Mouse (Mus musculus): ENCODE measurements around the gene Rnls.
"Not testable (repeated sequence)": the region's sequence is repeated elsewhere in the genome, so short reads cannot be mapped to it uniquely, and the experiment has no call there.

Rnls gene

DNA sequence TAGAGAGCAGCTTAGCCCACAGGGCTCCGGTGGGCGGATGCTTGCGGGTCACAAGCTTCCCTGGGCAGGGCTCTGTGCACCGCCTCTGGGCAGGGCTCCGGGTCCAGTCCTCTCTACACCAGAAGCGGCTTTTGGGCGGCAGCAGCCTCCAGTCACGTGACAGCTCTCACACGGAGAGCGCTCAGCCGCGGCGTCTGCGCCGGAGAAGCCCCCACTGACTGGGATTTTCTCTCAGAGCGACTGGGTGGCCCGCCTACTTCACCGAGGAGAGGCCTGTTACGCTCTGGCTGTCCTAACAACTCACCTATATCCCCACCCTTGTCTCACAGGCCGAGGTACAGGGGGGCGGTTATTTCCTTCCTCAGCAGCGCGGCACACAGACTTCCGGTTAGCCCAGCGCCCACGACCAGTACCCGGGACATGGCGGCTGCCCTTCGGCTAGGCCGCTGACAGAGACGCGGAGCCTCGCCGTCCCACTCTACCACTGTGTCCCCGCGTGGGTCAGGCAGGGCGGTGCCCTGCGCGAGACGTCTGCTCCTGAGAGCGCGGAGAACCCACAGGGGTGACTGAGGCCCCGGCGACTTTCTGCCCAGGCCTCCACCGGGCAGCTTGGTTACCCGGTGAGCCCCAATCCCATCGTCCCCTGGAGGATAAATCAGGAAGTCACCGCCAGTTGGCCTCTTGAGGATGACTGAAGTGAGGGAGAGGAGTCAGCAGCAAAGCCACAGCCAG is at the start of gene Rnls:
Gene Rnls, minus strand, starts transcription at position 645 of the 732 bp plus-strand sequence.
- DNase-seq: peak; percentile 77 to 79

DNA sequence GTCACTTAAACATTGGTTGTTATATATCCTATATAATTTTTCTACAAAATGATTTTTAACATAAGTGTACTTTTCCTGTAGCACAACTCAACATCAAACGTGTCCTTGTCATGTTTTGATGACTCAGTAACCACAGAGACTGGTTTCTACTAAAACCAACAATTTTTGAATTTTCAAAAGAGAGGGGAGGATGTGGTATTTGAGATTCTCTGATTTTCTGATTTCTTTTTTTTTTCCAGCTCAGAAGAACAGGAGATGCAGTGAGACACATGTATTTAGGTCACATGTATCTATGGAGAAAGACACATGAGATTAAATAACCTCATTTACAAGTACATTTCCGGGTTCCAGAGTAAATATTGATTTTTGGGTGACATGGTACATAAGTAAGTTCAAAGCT is 37.4 kb upstream of the Rnls start:
- DNase-seq: no peak

DNA sequence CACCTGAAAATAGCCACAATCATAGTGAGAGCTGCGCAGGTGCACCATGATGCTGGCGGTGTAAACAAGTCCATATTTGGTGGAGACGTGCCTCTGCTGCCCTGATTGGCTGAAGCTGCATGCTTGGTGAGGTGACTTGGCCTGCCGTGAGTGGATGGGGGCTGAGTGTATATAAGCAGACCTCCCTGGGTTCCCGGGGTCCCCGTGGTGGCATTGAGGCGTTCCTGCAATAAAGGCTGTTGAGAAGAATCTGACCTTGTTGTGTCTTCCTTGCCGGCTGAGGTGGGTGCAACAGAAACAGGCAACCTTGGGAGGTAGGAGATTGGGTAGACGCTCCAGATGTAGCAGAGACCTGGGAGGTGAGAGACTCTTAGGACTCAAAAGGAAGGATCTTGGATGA is 27.3 kb upstream of the Rnls start:
- not testable (repeated sequence) for DNase-seq

- DNase-seq: no peak
These were observed 11.3 kb downstream of the Rnls start for GRCm38 (mm10) chr19:33380825-33381224.

DNA sequence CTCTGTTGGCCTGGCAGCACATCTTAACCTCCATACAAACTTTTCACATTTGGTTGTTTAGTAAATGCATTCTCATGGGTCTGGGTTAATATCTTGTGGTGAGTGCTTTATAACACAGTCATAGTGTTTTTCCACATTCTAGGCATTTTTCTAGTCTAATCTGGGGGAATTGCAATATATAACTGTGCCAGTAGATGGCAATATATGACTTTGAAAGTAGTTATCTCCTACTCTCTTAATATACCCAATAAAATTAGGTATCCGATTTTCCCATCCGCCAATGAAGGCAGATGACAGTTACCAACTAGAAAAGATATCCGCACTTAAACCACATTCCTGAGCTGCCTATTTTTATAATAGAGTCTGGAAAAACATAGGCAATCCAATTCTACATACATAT is 11.7 kb downstream of the Rnls start:
- no peak for DNase-seq

DNA sequence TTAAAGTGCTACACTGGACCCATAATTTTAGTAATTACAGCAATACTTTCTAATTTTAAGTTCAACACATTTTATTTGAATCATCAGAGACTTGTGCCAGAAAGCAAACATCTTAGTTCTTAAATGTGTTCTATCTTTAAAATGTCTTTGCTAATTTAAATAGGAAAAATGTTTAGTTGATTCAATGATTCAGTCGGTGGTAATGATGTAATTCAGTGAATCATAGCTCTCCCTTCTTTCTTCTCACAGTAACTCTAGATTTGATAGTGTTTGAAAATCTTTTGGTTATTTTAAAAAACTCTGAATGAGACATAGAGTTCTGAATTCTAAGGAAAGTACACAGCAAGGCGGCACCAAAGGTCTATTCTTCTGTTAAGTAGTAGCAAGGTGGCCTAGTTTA is 23.3 kb downstream of the Rnls start:
- no peak for DNase-seq

DNA sequence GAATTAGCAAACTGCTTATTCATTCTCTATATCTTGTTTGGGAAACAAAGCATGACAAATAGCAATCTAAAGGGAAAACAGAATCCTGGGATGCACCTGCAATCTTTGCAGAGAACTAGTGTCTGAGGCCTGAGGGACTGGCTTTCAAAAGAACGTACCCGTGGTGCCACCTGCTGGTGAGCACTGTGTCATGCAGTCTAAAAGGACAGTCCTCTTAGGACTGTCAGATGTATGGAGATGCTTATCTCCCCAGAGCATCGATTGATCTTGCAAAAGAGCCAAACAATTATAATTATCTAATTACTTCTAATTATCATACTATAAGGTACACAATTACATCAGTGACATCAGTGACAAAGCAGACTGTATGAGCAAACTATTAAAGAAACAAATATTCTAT is 25.4 kb downstream of the Rnls start:
- peak; percentile 85 to 86 for DNase-seq

DNA sequence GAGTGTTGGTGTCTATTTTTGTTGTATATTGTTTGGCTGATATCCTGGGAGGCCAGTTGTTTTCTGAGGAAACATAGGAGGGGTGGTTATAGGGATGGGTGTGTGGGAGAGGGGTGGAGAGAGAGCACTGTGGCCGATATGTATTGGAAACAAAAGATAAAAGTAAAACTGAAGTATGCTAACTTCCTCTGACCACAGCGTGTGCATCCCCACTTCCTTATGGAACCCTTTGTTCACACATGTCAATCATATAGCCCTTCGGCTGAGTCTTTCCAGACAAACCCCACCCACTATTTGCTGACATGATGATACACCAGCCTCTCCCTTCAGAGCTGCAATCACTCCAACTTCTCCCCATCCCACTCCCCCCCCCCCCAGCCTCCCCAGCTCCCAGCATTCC is 35.1 kb downstream of the Rnls start:
- DNase-seq: no peak

- DNase-seq: no peak
These were observed 52.0 kb downstream of the Rnls start for GRCm38 (mm10) chr19:33340119-33340518.

DNA sequence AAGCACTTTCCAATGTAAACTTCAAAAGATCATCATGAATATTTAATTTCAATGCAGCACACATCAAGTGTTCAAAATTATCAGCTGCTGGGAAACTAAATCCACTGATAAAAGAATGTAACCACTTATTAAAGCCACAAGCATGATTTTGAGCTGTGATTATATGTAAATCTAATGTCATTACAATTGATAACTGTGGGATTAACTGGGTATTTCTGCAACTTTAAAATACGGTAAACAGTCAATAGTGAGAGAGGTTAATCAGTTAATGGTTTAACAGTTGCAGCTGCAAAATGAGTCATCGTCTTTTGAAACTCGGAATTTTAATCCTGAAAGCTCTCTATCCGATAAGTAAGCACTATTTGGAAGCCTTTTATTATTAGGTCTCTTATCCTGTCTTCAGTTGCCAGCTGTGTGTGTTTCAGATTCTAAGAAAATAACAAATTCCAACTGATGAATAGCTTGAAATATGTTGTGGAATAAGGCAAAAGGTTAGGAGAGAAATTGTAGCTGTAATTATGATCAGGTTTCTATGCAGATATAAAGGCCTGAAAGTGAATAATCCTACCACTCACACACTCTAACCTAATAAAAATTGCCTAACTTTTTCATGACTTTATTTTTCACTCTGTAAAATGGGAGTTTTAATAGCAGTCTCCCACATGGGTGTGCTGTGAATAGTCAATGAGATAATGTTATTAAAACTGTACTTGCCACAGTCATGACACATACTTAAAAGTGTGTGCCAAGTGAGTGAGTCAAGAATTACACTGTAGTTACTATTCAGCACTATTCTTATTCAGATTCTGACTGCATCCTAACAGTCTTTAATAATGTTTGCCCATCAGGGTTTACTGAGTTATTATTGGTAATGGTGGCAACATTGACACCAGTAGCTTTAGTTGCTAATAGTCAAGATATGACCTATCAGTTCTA is 65.1 kb downstream of the Rnls start:
- no peak for DNase-seq

DNA sequence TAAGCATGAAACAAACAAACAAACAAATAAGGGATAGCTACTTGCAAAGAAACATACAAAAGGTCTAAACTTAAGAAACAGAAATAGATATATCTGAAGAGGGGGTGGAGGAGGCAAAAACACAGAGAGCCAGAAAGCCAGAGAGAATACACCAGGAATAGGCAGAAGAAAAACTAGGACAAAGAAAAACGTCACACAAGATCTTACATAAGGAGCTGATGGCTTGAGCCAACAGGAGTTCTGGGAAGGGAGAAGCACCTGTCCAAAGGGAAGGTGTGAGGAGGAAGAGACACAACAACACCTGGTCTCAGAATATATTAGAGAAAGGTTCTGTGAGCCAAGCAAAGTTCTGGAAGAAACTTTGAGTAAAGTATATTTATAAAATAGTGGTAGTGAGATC is 73.3 kb downstream of the Rnls start:
- no peak for DNase-seq

- no peak for DNase-seq
These were observed 75.0 kb downstream of the Rnls start for GRCm38 (mm10) chr19:33317130-33317529.

GRCm38 (mm10) chr19:33299726-33300292 is 92.3 kb downstream of the Rnls start:
- no peak for DNase-seq

DNA sequence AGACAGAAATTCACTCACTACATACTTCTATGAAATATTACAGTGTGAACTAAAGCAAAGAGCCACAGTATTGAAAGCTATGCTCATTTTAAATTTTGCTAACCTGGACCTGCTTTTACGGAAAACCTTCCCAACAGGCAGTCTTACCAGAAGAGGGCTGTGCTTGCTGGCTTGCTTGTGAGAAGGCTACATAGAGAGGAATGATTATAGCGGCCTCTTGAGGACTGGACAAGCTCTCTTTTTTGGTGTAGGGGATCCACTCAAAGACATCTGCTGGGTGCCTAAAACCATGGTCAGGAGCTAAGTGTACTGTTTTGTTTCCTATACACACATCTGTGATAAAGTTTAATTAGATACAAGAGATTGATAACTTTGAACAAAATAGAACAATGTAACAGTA is 95.8 kb downstream of the Rnls start:
- DNase-seq: no peak

GRCm38 (mm10) chr19:33282985-33283384 is 109.1 kb downstream of the Rnls start:
- DNase-seq: no peak

- DNase-seq: no peak
These were observed 115.7 kb downstream of the Rnls start for GRCm38 (mm10) chr19:33276421-33276820.

DNA sequence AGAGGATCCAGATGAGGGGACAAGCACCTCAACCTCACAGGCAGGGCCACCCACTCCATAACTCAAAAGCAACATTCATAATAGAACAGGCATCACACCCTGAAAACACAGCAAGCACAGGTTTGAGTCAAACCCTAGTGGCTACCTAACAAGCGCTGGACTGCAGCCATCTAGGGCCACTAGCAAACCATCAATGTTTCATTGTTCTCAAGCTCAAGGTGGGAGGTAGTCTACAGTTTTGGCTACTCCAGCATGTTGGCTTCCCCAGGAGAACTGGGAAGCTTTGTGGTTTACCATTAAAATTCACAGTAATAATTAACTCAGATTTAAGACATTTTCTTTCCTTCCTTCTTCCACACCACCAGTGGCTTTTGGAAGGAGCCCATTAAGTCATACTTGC is 118.4 kb downstream of the Rnls start:
- no peak for DNase-seq

DNA sequence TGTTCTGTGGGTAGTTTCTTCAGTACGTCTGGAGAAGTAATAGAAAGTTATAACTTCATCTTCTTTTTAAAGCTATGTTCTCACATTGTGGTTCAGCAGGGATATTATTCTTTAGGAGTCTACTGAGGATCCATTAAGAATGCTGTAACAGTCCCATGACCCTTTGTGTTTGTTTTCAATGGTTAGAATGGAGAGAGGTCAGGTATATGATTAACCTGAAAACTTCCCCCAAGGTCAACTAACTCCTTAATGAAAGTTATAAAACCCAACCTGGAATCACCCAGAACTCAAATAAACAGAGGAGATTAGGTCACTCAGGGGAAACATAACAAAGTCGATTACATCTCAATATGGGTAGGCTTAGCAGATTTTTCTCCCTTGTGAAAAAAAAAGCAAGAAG is 120.5 kb downstream of the Rnls start:
- no peak for DNase-seq

- DNase-seq: no peak
These were observed 121.9 kb downstream of the Rnls start for GRCm38 (mm10) chr19:33270231-33270630.

DNA sequence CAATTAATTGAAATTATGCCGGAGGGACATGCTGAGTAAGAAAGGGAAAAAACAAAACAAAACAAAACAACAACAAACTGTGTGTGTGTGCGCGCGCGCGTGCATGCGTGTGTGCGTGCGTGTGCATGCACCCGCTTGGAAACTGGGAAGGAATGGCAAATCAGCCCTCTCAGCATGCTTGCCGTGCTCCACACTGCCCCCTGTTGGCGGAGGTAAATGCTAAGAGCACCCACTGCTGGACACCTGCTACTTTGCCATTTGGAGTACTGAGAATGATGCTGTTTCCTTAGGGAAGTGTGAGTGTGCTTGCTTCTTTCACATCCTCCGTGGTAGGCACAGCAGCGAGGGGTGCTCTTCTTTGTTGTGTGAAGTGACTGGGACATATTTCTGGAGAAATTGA is 124.1 kb downstream of the Rnls start:
- DNase-seq: peak; percentile 66 to 68

DNA sequence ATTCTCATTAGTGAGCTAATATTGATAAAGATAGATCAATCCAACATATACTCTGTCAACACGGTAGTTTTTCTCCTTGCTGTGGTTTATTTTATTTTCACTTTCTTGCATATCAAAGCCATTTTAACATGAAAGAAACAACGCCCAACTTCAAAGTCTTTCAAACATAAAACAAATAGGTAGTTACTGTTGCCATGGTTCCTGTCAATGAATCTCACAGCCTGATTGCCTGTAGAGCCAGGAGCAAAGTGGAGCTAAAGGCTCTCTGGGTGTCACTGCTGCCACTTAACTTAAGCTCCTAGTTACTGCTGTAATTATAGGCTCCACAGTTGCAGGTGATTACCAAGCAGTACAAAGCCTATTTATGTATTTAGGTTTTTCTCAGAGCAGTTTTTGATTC is 126.8 kb downstream of the Rnls start:
- no peak for DNase-seq

- no peak for DNase-seq
These were observed 127.7 kb downstream of the Rnls start for GRCm38 (mm10) chr19:33264224-33264993.

DNA sequence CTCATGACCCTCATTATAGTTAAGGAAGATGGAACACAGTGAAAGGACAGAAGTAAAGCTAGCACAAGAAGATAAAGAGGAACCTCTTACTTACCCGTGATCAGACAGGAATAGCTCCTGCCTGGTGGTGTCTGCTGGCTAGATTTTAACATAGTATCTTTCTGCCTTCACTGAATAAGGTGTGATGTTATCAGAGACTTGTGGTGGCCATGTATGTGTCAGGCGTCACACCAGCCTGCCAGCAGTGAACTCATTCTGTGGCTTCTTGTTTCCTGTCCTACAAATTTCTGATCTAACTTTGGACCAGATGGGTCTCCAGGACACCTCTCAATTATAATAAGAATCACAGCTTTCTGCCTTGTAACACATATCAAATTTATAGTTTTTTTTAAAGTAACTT is 129.7 kb downstream of the Rnls start:
- DNase-seq: no peak
